Comparison of ENCODE assay signal across 8 mouse cellular contexts in genomic region chr6:88044577-88045405, GRCm38 (mm10). TPM values are rescaled to one million over a fixed set of nuclear protein-coding genes. Genes with fewer than 3 reads are reported as not detected.
DNase-seq lines count a peak whose midpoint lies in the region; ATAC-seq and TF ChIP-seq lines count a peak whose summit lies in the region.

TSS of gene Rab7 (minus strand) at chr6:88045270.

- no peaks in the 10 kb centered on the region for H3K4me1 ChIP-seq in ES-Bruce4 (ENCODE audit: control insufficient read depth, insufficient read depth, low read length)
- H3K4me1 ChIP-seq in forebrain, embryonic 13.5 days = peaks cover 34% of the 10 kb centered on the region
- peaks cover 44% of the 10 kb centered on the region for H3K4me1 ChIP-seq in liver, postnatal 0 days (ENCODE audit: insufficient read depth)
- H3K4me1 ChIP-seq in neural tube, embryonic 14.5 days (ENCODE audit: control insufficient read depth, insufficient read depth, low read length) = peaks cover 18% of the 10 kb centered on the region

- no peaks in the 10 kb centered on the region for H3K9me3 ChIP-seq in ES-Bruce4 (replicated peaks; ENCODE audit: control insufficient read depth, insufficient read depth, low read length, poor library complexity, severe bottlenecking)
- no peaks in the 10 kb centered on the region for H3K9me3 ChIP-seq in forebrain, embryonic 13.5 days (replicated peaks)
- no peaks in the 10 kb centered on the region for H3K9me3 ChIP-seq in liver, postnatal 0 days (ENCODE audit: low read length)
- no peaks in the 10 kb centered on the region for H3K9me3 ChIP-seq in neural tube, embryonic 14.5 days (ENCODE audit: control insufficient read depth, low read length)

- TF ChIP-seq POLR2A in ES-Bruce4 (IDR thresholded peaks at IDR 0.05; ENCODE audit: insufficient read depth, low read length) = peak; percentile 19

- H3K27ac ChIP-seq in ES-Bruce4 (ENCODE audit: insufficient read depth, low read length) = peak within 1 kb of the TSS; percentile 46
- peak within 1 kb of the TSS; percentile 76 for H3K27ac ChIP-seq in forebrain, embryonic 13.5 days
- peak within 1 kb of the TSS; percentile 93 for H3K27ac ChIP-seq in liver, postnatal 0 days (ENCODE audit: low read depth)
- peak within 1 kb of the TSS; percentile 81 for H3K27ac ChIP-seq in neural tube, embryonic 14.5 days (ENCODE audit: low read depth, low read length)

- no peak for TF ChIP-seq CTCF in ES-Bruce4 (IDR thresholded peaks at IDR 0.05; ENCODE audit: low read depth, low read length)
- no peak for TF ChIP-seq CTCF in liver, postnatal 0 days (IDR thresholded peaks at IDR 0.05; ENCODE audit: low read depth)

- under 1% methylated on average over 59 of the region's 82 CpGs for WGBS in forebrain, embryonic 13.5 days
- WGBS in large intestine, adult 2 months = under 1% methylated on average over 82 of the region's 82 CpGs
- WGBS in liver, postnatal 0 days (ENCODE audit: insufficient replicate concordance) = 2% methylated on average over 75 of the region's 82 CpGs
- under 1% methylated on average over 66 of the region's 82 CpGs for WGBS in neural tube, embryonic 14.5 days

- intact Hi-C loops in heart, postnatal 10 days (cut with DNase I) = loop anchor here (2.0 kb wide), 1 partner anchor 30 kb away; no protein-coding TSS in a partner anchor

- H3K4me3 ChIP-seq in ES-Bruce4 (ENCODE audit: low read depth, low read length) = peak within 1 kb of the TSS; percentile 93
- peak within 1 kb of the TSS; percentile 98 for H3K4me3 ChIP-seq in forebrain, embryonic 13.5 days
- H3K4me3 ChIP-seq in liver, postnatal 0 days (ENCODE audit: low read depth, low read length) = peak within 1 kb of the TSS; percentile 74
- peak within 1 kb of the TSS; percentile 89 for H3K4me3 ChIP-seq in neural tube, embryonic 14.5 days (ENCODE audit: low read depth, low read length)

- peak; percentile 52; the same call in 1 of the 2 replicates for TF ChIP-seq EP300 in ES-Bruce4 (IDR thresholded peaks at IDR 0.05; ENCODE audit: insufficient read depth, low read depth, low read length)
- peak; percentile 77 for TF ChIP-seq EP300 in liver, postnatal 0 days (IDR thresholded peaks at IDR 0.05; ENCODE audit: low read depth)

- no peaks in the 10 kb centered on the region for H3K27me3 ChIP-seq in ES-Bruce4 (ENCODE audit: control insufficient read depth, insufficient read depth, low read length, poor library complexity, severe bottlenecking)
- peaks cover 19% of the 10 kb centered on the region for H3K27me3 ChIP-seq in forebrain, embryonic 13.5 days
- no peaks in the 10 kb centered on the region for H3K27me3 ChIP-seq in liver, postnatal 0 days (ENCODE audit: insufficient read depth, low read length)
- 0 out of 2 replicates have a peak, but pooled peaks cover 2% of the 10 kb centered on the region for H3K27me3 ChIP-seq in neural tube, embryonic 14.5 days (ENCODE audit: control insufficient read depth, insufficient read depth, low read length)

- peak within 1 kb of the TSS; percentile 96 for H3K9ac ChIP-seq in ES-Bruce4 (ENCODE audit: low read depth, poor library complexity, severe bottlenecking)
- H3K9ac ChIP-seq in forebrain, embryonic 13.5 days = peak within 1 kb of the TSS; percentile 96
- H3K9ac ChIP-seq in liver, postnatal 0 days (replicated peaks) = peak within 1 kb of the TSS; percentile 90
- peak within 1 kb of the TSS; percentile 97 for H3K9ac ChIP-seq in neural tube, embryonic 14.5 days (replicated peaks; ENCODE audit: low read depth, low read length)

- peak; percentile 98 for ATAC-seq in cerebellum, adult (ENCODE audit: insufficient number of reproducible peaks, low FRiP score, low TSS enrichment)
- ATAC-seq in forebrain, embryonic 13.5 days = peak; percentile 99
- ATAC-seq in liver, postnatal 0 days = peak; percentile 94
- ATAC-seq in neural tube, embryonic 14.5 days (ENCODE audit: low read depth) = peak; percentile 99

- H3K4me2 ChIP-seq in forebrain, embryonic 13.5 days = peak within 1 kb of the TSS; percentile 99
- peak within 1 kb of the TSS; percentile 86 for H3K4me2 ChIP-seq in liver, postnatal 0 days (ENCODE audit: low read depth, low read length)
- H3K4me2 ChIP-seq in neural tube, embryonic 14.5 days (ENCODE audit: low read depth, low read length) = peak within 1 kb of the TSS; percentile 61

- peaks cover 8% of the 10 kb centered on the region; the same call in 1 of the 2 replicates for H3K36me3 ChIP-seq in ES-Bruce4 (ENCODE audit: control insufficient read depth, insufficient read depth, low read length, poor library complexity, severe bottlenecking)
- H3K36me3 ChIP-seq in forebrain, embryonic 13.5 days (ENCODE audit: poor library complexity, severe bottlenecking) = no peaks in the 10 kb centered on the region
- H3K36me3 ChIP-seq in liver, postnatal 0 days (replicated peaks; ENCODE audit: insufficient read depth, low read length) = peaks cover 3% of the 10 kb centered on the region; the same call in 1 of the 2 replicates
- no peaks in the 10 kb centered on the region for H3K36me3 ChIP-seq in neural tube, embryonic 14.5 days (ENCODE audit: control insufficient read depth, insufficient read depth, low read length)

- DNase-seq in heart, postnatal 10 days = peak; percentile 97 to 98
- DNase-seq in large intestine, adult 2 months (ENCODE audit: low read depth, low spot score) = peak; percentile 86
- peak; percentile 96 for DNase-seq in liver, postnatal 0 days
- peak; percentile 95 for DNase-seq in testis, postnatal 10 days (ENCODE audit: low spot score)

RNA-seq across cellular contexts. Expression of gene Rab7, which starts in this region (rescaled TPM):
- polyA plus RNA-seq in ES-Bruce4 (2011; ENCODE audit: insufficient read depth, insufficient read length, low read depth, missing spikeins) = 154 and 163 TPM in 2 replicates
- 233 and 248 TPM in 2 replicates for polyA plus RNA-seq in forebrain, embryonic 13.5 days (2015; fragmentation: Nextera tagmentation; extraction: Ambion mirVana)
- total RNA-seq in heart, postnatal 10 days (2021) = 100 to 1,000 TPM; 263 to 282 TPM
- polyA plus RNA-seq in large intestine, adult 2 months (2012; rRNA removed) = 144 and 174 TPM in 2 replicates
- polyA plus RNA-seq in liver, postnatal 0 days (2015; fragmentation: Nextera tagmentation; extraction: Ambion mirVana) = 110 and 111 TPM in 2 replicates
- 388 and 401 TPM in 2 replicates for polyA plus RNA-seq in neural tube, embryonic 14.5 days (2014; fragmentation: Nextera tagmentation; extraction: Ambion mirVana)

Comparison
In these comparisons a context has a peak if more than half of its experiments do, and no peak if none do; other contexts are left out.
1. Peak in every context shown above with its lines: DNase-seq, ATAC-seq, H3K4me3 ChIP-seq and H3K27ac ChIP-seq.